Comparison of ENCODE assay signal across 15 mouse cellular contexts in the genomic region with DNA sequence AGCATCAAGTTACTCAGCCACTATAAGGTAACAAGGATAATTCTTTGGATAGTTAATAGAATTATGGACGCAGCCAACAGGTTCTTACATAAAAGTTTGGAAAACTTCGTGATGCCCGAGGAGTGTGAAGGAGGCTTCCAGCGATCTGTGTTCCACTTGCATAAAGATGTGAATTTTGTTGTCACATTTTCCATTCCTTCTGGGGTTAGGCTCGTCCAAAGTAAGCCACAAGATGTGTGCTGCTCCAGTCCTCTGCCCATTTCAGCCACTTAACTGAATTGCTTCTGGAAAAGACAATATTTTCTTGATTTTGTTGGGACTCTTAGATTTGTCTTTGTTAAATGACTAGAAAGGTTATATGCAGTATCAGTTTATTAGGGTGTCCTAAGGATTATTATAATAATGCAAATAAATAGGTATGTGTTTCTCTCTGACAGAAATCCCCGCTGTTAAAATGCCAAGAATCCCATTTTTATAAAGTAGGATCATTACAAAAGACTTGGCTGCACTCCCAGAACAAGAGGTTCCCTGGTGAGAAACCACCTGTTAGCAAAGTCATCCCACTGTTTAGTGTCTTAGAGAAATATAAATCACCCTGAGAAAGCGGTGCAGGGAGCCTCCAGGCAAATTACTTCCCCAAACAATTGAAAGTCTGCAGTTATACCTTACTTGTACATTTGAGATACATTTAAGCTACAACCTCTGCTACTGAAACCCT. TPM values are rescaled to one million over a fixed set of nuclear protein-coding genes. Genes with fewer than 3 reads are reported as not detected.
DNase-seq lines count a peak whose midpoint lies in the region; ATAC-seq and TF ChIP-seq lines count a peak whose summit lies in the region.
"Had no signal": no experiment of that assay in that cellular context is flagged by ENCODE, and none has a peak within 500 bp of the region (broad histone marks: within the 10 kb centered on the region; RNA-seq: fewer than 3 reads in every experiment).

No protein-coding gene starts in this region.

- H3K4me2 ChIP-seq in midbrain, embryonic 14.5 days (ENCODE audit: low read length) = no peak overlapping the region
- H3K4me2 ChIP-seq in midbrain, embryonic 15.5 days = no peak overlapping the region
- no peak overlapping the region for H3K4me2 ChIP-seq in limb, embryonic 14.5 days (replicated peaks; ENCODE audit: low read depth, low read length, severe bottlenecking)
- no peak overlapping the region for H3K4me2 ChIP-seq in liver, embryonic 12.5 days
- H3K4me2 ChIP-seq: limb, embryonic 15.5 days; lung, embryonic 14.5 days had no signal

- no peak overlapping the region for H3K27ac ChIP-seq in midbrain, embryonic 14.5 days (replicated peaks; ENCODE audit: low read depth, low read length)
- H3K27ac ChIP-seq in midbrain, embryonic 15.5 days = no peak overlapping the region
- no peak overlapping the region for H3K27ac ChIP-seq in limb, embryonic 14.5 days (replicated peaks; ENCODE audit: low read depth, low read length)
- no peak overlapping the region for H3K27ac ChIP-seq in liver, embryonic 12.5 days
- H3K27ac ChIP-seq: limb, embryonic 15.5 days had no signal

- peaks cover 7% of the 10 kb centered on the region; the same call in 1 of the 2 replicates for H3K4me1 ChIP-seq in midbrain, embryonic 14.5 days (ENCODE audit: control insufficient read depth, insufficient read depth, low read length)
- peaks cover 7% of the 10 kb centered on the region; the same call in 1 of the 2 replicates for H3K4me1 ChIP-seq in midbrain, embryonic 15.5 days
- no peaks in the 10 kb centered on the region for H3K4me1 ChIP-seq in limb, embryonic 14.5 days (ENCODE audit: control insufficient read depth, insufficient read depth, low read length)
- no peaks in the 10 kb centered on the region for H3K4me1 ChIP-seq in liver, embryonic 12.5 days
- H3K4me1 ChIP-seq: limb, embryonic 15.5 days had no signal

- DNase-seq in heart, adult 18-20 months = peak; percentile 11 to 23
- DNase-seq in heart, postnatal 25 days (ENCODE audit: low spot score) = no peak
- DNase-seq in midbrain, embryonic 14.5 days = peak; percentile 53
- DNase-seq in cerebellum, adult 11-12 months = peak; percentile 86
- DNase-seq in limb, embryonic 14.5 days (ENCODE audit: low spot score) = peak; percentile 67
- no peak for DNase-seq in thymus, postnatal 14 days
- DNase-seq: heart, adult 11 months; heart, postnatal 10 days; kidney, postnatal 10 days; lung, embryonic 14.5 days; thymus, adult 18-20 months had no signal

- intact Hi-C loops in heart, postnatal 25 days (cut with DNase I) = no loop called here

- H3K9ac ChIP-seq in midbrain, embryonic 14.5 days (replicated peaks; ENCODE audit: low read length) = no peak overlapping the region
- no peak overlapping the region for H3K9ac ChIP-seq in midbrain, embryonic 15.5 days
- H3K9ac ChIP-seq in limb, embryonic 14.5 days (ENCODE audit: low read depth, low read length, severe bottlenecking) = no peak overlapping the region
- no peak overlapping the region for H3K9ac ChIP-seq in liver, embryonic 12.5 days
- H3K9ac ChIP-seq: limb, embryonic 15.5 days; lung, embryonic 14.5 days had no signal

- H3K9me3 ChIP-seq in midbrain, embryonic 14.5 days (ENCODE audit: control insufficient read depth, low read length) = no peaks in the 10 kb centered on the region
- no peaks in the 10 kb centered on the region for H3K9me3 ChIP-seq in midbrain, embryonic 15.5 days
- H3K9me3 ChIP-seq in limb, embryonic 14.5 days (ENCODE audit: control insufficient read depth, low read length) = no peaks in the 10 kb centered on the region
- H3K9me3 ChIP-seq in liver, embryonic 12.5 days (replicated peaks) = no peaks in the 10 kb centered on the region
- H3K9me3 ChIP-seq: limb, embryonic 15.5 days had no signal

- 72% methylated on average over 7 of the region's 7 CpGs for WGBS in midbrain, embryonic 14.5 days
- whole genome bisulfite sequencing in midbrain, embryonic 15.5 days = 70% methylated on average over 7 of the region's 7 CpGs
- 53% methylated on average over 7 of the region's 7 CpGs for WGBS in limb, embryonic 14.5 days
- 64% methylated on average over 7 of the region's 7 CpGs for WGBS in liver, embryonic 12.5 days (ENCODE audit: insufficient replicate concordance)

- TF ChIP-seq POLR2A in limb, embryonic 14.5 days (IDR thresholded peaks at IDR 0.05; ENCODE audit: borderline replicate concordance, extremely low read depth, insufficient read depth, insufficient read length) = no peak

- ATAC-seq in midbrain, embryonic 14.5 days (ENCODE audit: low FRiP score, low TSS enrichment) = no peak
- ATAC-seq in midbrain, embryonic 15.5 days (replicated peaks) = no peak
- ATAC-seq in limb, embryonic 14.5 days (ENCODE audit: low FRiP score, low read depth) = peak; percentile 78
- ATAC-seq in liver, embryonic 12.5 days = no peak

- no peaks in the 10 kb centered on the region for H3K27me3 ChIP-seq in midbrain, embryonic 14.5 days (ENCODE audit: control insufficient read depth, insufficient read depth, low read length)
- H3K27me3 ChIP-seq in midbrain, embryonic 15.5 days (replicated peaks) = no peaks in the 10 kb centered on the region
- no peaks in the 10 kb centered on the region for H3K27me3 ChIP-seq in limb, embryonic 14.5 days (ENCODE audit: control insufficient read depth, insufficient read depth, low read length)
- H3K27me3 ChIP-seq in liver, embryonic 12.5 days (replicated peaks) = no peaks in the 10 kb centered on the region
- H3K27me3 ChIP-seq: limb, embryonic 15.5 days had no signal

- H3K36me3 ChIP-seq in midbrain, embryonic 14.5 days (ENCODE audit: control insufficient read depth, insufficient read depth, low read length) = no peaks in the 10 kb centered on the region
- H3K36me3 ChIP-seq in midbrain, embryonic 15.5 days (replicated peaks) = no peaks in the 10 kb centered on the region
- no peaks in the 10 kb centered on the region for H3K36me3 ChIP-seq in limb, embryonic 14.5 days (ENCODE audit: control insufficient read depth, insufficient read depth, low read length)
- no peaks in the 10 kb centered on the region for H3K36me3 ChIP-seq in liver, embryonic 12.5 days
- H3K36me3 ChIP-seq: limb, embryonic 15.5 days had no signal

- H3K4me3 ChIP-seq in midbrain, embryonic 14.5 days (replicated peaks; ENCODE audit: low read depth, low read length) = no peak overlapping the region
- H3K4me3 ChIP-seq in midbrain, embryonic 15.5 days = no peak overlapping the region
- no peak overlapping the region for H3K4me3 ChIP-seq in limb, embryonic 14.5 days (replicated peaks; ENCODE audit: low read length)
- H3K4me3 ChIP-seq in liver, embryonic 12.5 days = no peak overlapping the region
- H3K4me3 ChIP-seq: limb, embryonic 15.5 days had no signal

RNA-seq across cellular contexts. Expression of a gene that starts 36.2 kb away (rescaled TPM):
- total RNA-seq in heart, adult 18-20 months (2021) = 1 to 10 TPM; 2.3 to 3.9 TPM
- total RNA-seq in heart, postnatal 25 days (2021) = 1 to 10 TPM; 3.2 to 3.3 TPM
- 489 and 491 TPM in 2 replicates for polyA plus RNA-seq in midbrain, embryonic 14.5 days (2014; fragmentation: Nextera tagmentation; extraction: Ambion mirVana)
- 425 and 464 TPM in 2 replicates for polyA plus RNA-seq in midbrain, embryonic 15.5 days (2015; fragmentation: Nextera tagmentation; extraction: Ambion mirVana)
- 19.2 and 20.4 TPM in 2 replicates for polyA plus RNA-seq in limb, embryonic 14.5 days (2012; rRNA removed)
- 12.5 and 15.2 TPM in 2 replicates for polyA plus RNA-seq in limb, embryonic 14.5 days (2014; fragmentation: Nextera tagmentation; extraction: Ambion mirVana)
- polyA plus RNA-seq in liver, embryonic 12.5 days (2016; fragmentation: Nextera tagmentation; extraction: Ambion mirVana) = 1.0 and 1.5 TPM in 2 replicates
- total RNA-seq: MEL had no signal

Comparison
In these comparisons a context has a peak if more than half of its experiments do, and no peak if none do; other contexts are left out.
1. DNase-seq: peak in heart, adult 18-20 months (2 of 2), midbrain, embryonic 14.5 days (single experiment), cerebellum, adult 11-12 months (single experiment) and limb, embryonic 14.5 days (single experiment); none in heart, postnatal 25 days (single experiment) and thymus, postnatal 14 days (single experiment).
2. RNA of a gene that starts 36.2 kb away (polyA plus RNA-seq): 489 to 491 TPM in midbrain, embryonic 14.5 days and 425 to 464 TPM in midbrain, embryonic 15.5 days; 12.5 to 20.4 TPM in limb, embryonic 14.5 days and 1.0 to 1.5 TPM in liver, embryonic 12.5 days; every median in the first group is over 10 times any median in the second.